Mouse (Mus musculus): ENCODE results near the gene Lipt2. TPM values are rescaled to one million over a fixed set of nuclear protein-coding genes. Genes with fewer than 3 reads are reported as not detected.

The Lipt2 gene
- total RNA-seq (2015), result 11.8 and 12.4 TPM in 2 replicates
- 5.5 and 13.3 TPM in 2 replicates for total RNA-seq (2017)

DNA sequence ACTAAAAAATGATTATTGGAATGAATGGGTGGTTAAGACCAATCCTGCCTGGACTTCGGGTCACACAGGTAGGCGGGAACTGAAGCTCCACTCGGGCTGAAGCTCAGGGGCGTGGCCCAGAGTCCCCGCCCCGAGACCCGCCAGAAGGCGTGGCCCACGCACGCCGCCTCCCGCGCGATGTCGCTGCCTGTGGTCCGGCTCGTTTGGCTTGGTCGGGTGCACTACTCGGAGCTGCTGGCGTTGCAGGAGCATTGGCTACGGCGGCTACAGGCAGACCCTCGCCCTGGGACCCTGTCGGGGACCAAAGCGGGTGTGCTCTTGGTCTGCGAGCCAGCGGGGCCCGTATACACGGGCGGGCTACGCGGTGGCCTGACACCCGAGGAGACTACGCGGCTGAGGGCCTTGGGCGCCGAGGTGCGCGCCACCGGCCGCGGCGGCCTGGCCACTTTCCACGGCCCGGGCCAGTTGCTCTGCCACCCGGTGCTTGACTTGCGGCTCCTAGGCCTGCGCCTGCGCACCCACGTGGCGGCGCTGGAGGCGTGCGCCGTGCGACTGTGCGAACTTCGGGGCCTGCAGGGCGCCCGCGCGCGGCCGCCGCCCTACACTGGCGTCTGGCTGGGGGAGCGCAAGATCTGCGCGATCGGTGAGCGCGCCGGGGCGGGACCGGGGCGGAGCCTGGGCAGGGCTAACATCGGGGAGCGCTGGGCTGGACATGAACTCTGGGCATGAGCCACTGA is at the start of gene Lipt2:
TSS of gene Lipt2 (plus strand) at position 173 of the 737 bp plus-strand sequence.
- peak; percentile 92 for ATAC-seq (replicated peaks; ENCODE audit: poor library complexity)

DNA sequence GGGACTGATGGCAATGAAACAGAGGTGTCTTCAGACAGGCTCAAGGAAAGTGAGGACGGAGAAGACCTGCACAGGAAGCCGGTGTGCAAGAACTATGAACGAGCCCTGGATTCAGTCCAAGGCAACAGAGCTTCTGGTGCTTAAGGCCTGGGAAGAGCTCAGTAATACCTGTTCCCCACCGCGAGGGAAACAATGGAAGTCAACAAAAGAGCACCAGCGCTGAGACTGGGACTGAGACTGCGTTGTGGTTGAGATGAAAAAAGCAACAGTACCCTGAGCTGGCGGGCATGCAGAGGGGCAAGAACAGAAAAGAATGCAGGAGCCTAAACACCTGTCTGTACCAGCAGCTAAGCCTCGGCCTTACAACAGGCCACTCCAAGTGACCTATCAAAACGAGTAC is 47.6 kb upstream of the Lipt2 start:
- ATAC-seq (replicated peaks; ENCODE audit: poor library complexity), result no peak

DNA sequence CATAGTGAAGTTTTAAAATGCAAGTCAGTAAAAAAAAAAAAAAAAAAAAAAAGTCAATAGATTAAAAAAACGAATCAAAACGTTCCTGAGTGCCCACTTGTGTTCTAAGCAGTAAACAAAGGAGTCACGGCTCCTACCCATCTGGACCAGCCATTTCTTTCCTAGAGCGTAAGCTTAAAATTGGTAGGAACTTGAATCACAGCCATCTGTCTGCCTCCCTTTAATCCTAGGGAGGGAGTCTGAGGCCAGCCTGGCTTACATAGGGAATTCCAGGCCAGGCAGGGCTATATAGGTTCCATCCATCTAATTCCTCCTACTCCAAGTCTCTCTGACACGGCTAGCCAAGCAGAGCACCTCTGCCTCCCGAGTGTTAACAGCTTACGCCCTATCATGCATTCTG is 45.3 kb upstream of the Lipt2 start:
- ATAC-seq (replicated peaks; ENCODE audit: poor library complexity), result no peak

DNA sequence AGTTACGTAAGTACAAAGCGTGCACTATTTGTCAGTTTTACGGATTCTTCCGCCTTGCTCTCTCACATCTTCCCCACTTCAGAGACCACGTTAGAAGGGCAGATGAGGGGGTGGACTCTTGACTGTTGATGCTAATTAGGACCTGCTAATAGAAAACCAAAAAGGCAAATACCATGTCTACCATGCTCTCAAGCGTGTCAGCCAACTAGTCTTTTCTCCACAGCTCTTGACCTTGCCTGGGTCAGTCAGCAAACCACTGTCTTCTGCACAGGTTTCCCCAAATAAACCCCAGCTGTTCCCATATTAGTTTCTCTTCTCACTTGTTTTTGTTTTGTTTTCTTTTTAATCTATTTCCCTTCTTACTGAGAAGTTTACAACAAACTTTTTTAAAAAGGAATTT is 44.8 kb upstream of the Lipt2 start:
- no peak for ATAC-seq (replicated peaks; ENCODE audit: poor library complexity)

DNA sequence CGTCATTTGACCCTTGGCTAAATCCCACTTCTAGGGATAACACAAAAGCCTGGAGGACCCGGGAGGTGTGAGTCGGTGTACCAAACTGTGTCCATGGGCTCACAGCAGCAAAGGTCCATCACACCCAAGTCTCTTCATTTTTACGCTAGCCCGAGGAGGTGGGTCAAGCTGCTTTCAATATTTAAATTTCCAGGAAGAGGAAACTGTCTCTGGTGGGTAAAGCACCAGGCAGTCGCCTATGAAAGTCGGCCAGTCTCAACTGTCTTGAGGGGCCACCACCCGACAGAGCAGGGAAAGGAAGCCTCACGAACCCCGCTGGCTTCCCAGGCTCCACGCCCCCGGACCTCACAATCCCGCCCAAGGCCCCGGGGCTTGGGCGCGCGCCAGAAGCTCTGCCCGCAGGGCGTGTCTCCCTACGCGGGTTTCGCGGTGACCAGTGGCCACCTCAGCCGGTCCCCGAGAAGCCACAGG is 38.3 kb upstream of the Lipt2 start:
- peak; percentile 35 for ATAC-seq (replicated peaks; ENCODE audit: poor library complexity)

DNA sequence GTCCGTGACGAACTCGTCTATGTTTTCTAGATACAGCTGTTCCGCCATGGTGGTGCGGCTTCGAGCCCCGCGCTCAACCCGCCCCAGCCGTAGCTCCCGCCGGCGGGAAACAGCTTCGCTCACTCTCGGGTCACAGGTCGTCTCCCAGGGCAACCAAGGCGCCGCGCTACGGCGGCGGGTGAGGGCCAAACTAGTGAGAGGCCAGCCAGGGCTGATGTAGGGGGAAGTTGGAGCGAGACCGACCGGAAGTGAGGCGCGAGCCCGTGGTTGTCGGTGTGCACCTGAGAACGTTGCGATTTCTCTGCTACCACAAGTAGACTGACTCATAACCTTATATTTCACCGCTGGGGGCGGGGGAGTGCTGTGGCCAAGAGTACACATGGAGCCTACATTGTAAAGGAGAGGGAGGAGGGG is 37.7 kb upstream of the Lipt2 start, which contains the start of gene Pold3:
TSS of gene Pold3 (minus strand) at position 190 of the 414 bp plus-strand sequence.
- peak; percentile 91 for ATAC-seq (replicated peaks; ENCODE audit: poor library complexity)

DNA sequence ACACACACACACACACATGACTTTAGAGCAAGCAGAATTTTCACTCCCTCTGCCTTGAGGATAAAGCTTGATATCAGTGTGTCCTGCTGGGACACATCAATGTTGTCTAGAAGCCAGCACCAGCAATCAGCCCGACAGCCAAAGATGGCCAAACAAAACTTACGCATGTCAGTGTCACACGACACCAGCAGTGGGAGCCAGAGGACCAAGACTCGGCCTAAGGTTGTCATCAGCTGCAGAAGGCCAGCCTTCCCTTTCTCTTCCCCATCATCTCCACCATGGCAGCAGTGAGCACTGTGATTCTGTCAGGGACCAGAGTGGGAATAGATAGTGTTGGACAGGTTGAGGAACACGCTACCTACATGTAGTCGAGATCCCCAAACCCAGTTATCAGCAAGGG is 35.6 kb upstream of the Lipt2 start:
- ATAC-seq (replicated peaks; ENCODE audit: poor library complexity), result peak; percentile 66

DNA sequence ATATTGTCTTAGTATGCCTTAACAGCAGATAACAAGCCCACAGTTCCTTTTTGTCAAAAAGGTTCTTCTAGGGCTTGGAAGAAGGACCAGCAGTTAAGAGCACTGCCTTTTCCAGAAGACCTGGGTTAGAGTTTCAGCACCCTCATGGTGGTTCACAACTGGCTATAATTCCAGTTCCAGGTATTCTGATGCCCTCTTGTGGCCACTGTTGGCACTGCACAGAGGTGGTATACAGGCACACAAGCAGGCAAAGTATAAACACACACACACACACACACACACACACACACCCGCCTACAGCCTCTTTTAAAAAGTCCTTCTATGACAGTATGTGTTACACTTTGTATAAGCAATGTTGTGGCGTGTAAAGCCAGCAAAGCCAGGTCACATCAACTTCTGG is 34.9 kb upstream of the Lipt2 start:
- ATAC-seq (replicated peaks; ENCODE audit: poor library complexity), result 0 out of 2 replicates have a peak, but pooled peaks have one; percentile 29

DNA sequence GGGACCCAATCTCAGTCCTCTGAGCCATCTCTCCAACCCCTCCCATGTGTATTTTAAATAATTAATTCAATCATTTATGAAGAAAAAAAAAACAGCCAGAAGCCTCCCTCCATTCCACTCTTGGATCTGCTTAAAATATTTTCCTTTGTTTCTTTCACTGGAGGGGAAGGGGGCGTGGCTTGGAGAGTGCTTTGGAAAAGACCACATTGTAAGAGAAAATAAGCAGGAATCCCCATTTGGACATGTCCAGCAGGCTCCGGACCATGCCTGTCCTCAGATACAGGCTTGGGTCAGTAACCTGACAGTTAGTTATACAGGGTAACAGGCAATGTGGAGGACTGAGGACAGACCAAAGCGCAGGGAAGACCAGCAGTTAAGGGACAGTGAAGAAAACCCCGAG is 33.9 kb upstream of the Lipt2 start:
- ATAC-seq (replicated peaks; ENCODE audit: poor library complexity), result no peak

DNA sequence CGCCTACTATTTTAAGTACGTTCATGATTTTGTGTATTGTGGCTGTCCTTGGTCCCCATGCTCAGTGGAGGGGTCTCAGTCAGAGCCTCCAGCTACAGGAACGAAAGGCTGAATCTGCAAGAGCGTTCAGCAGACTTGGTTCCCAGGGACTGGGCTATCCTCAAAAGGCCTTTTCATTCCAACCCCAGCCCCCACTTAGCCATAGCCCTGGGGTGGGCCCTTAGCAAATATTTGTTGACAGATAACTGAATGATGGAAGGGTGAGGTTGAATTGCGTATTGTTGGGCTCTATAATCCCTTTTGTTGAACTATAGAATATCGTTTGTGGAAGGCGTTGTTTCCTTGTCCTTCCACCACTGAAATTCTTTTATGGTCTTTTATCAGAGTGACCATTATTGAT is 32.6 kb upstream of the Lipt2 start:
- ATAC-seq (replicated peaks; ENCODE audit: poor library complexity), result no peak

DNA sequence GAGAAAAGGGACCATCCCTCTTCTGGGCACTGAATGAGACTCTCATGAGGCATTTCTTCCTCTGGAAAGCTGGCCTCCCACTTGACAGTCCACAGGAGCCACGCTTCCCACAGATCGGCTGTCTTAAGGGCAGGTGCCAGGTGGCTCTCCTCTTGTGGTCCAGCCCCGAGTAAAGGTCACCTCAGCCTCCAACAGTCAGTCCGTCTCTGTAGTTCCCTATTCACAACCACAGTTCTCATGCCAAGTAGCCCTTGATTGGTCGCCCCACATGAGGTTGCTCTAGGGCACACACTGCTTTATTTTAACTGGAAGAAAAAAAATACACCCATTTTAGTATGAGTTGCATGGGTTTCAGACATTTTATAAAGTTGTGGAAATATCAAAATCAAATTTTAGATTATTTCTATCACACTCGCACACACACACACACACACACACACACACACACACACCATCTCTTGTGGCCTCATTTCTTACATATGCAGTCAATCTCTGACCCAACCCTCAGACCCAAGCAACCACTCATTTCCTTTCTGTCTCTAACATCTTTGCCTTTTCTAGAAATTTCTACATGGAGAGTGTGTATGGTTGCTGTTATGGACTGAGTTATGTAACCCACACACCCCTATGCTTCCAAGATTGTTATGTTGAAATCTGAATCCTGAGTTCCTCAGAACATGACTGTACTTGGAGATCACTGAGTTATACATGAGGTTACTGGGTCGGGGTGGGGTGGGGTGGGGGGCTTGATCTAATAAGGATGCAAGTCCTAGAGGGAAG is 30.6 kb upstream of the Lipt2 start:
- ATAC-seq (replicated peaks; ENCODE audit: poor library complexity), result peak; percentile 52

DNA sequence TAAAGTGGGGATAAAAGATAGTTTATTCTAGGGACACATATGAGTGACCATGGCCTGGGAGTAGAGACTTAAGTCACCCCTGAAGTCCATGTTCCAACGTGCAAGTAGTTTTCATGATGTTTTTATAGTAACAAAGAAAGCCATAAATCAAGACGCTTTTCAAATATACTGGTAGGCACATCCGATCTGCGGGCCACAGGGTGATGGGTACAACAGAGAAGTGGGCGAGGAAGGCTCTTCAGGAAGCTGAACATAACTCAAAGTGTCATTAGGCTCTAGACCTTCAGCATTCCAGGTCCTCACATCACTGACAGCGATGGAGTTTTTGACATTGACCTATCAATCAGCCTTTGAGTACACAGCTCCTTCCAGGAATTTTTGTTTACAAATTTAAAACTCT is 28.5 kb upstream of the Lipt2 start:
- ATAC-seq (replicated peaks; ENCODE audit: poor library complexity), result no peak; the same call in 1 of the 2 replicates

DNA sequence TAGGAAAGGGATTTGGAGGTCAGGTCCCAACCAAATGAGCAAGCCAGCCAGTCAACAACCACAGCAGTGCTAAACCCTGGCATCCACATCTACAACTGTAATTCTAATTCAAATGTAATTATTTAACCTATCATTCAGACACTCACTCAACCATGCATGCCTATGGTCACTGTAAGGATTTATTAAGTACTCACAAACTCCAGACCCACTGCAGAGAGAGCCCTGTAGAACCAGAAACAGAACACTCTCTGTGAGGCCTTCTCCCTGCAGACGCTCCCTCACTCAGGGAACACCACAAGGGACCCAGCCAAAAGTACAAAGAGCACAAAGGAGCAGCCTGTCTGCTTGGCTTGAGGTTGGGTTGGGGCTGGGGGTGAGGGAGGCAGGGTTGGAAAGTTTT is 26.7 kb upstream of the Lipt2 start:
- no peak for ATAC-seq (replicated peaks; ENCODE audit: poor library complexity)

DNA sequence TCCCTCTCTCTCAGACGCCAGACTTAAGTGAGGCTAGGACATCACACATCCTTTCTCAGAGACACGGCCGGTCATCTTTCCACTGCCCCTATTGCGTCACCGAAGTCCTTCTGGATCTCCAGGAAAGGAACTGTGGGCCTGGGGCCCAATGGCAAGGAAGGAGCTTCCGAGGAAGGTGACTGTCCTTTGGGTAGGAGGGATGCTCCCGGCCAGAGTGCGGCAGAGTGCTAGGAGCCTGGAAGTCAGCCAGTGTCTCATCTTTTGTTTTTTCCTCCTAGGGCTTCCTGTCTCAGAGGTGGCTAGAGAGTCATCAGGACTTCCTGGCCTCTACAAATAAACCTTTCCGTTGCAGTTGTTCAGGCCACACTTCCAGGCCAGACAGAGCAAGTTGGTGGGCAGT is 22.0 kb upstream of the Lipt2 start:
- ATAC-seq (replicated peaks; ENCODE audit: poor library complexity), result no peak

DNA sequence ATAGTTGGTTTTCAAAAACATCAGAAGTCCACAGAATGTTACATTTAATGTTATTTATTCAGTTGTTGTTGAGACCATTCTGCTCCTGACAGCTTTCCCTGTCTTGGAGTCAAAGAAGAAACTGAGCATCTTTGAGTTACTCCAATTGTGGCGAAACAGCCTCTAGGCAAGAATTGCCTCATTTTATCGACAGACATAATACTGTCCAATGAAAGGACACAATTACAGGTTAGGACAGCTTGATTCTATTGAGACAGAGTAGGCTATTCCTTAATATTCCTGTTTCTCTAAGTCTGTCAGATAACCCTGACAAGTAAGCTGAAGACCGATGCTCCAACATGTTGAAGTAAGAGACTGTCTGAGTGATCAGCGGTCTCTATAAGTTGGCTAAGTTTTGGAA is 21.0 kb upstream of the Lipt2 start:
- ATAC-seq (replicated peaks; ENCODE audit: poor library complexity), result no peak

DNA sequence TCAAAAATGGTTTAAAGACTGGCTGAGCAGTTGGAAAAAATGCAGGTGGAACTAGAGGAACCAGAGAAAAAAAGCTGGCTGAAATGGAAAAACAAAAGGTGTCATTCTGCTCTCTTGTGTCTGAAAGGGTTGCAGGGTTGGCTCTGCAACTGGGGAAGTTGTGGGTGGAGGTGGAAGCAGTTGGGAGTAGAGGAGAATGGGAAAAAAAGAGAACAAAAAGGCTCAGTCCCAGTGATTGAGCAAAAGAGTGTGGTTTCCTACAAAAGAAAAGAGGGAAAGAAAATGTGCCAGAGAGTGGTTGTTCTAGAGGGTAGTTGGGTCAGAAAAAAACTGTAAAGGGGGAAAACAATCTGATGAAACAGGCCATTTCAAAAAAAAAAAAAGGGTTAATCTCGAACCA is 18.5 kb upstream of the Lipt2 start:
- peak; percentile 54 for ATAC-seq (replicated peaks; ENCODE audit: poor library complexity)

DNA sequence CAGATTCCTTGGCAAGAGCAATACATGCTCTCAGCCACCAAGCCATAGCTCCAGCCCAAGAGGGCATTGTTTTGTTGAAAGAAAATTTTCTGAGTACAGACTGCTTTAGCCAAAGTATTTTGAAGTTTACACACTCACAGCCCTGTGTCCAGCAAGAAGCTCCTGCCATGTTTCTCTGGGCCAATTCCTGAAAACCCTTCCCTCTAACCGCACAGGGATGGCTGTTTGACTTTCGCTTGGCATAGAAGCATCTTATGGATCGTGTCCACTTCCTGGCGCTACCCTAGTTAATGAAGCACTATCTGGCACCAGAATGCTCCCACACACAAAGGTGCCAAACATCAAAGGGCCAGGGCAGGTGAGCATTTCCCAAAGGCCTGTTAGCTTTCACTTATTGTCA is 10.5 kb upstream of the Lipt2 start:
- ATAC-seq (replicated peaks; ENCODE audit: poor library complexity), result no peak

DNA sequence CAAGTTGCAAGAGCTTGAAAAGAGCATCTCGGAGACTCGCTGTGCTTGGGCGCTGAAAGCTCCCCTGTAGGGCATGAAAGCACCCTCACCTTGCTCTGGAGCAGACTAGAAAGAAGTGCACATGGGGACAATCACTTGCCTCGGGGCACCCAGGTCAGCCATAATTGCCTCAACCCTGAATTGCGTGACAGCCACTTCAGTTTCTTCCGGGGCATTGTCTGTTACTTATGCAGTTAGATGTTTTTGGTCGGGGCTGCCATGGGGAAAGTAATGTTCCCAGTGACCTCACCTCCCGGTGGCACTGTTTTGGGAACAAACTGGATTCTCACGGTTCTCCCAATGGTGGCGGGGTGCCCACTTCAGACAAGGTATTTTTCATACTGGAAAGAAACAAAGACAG is 9.0 kb upstream of the Lipt2 start:
- ATAC-seq (replicated peaks; ENCODE audit: poor library complexity), result no peak

DNA sequence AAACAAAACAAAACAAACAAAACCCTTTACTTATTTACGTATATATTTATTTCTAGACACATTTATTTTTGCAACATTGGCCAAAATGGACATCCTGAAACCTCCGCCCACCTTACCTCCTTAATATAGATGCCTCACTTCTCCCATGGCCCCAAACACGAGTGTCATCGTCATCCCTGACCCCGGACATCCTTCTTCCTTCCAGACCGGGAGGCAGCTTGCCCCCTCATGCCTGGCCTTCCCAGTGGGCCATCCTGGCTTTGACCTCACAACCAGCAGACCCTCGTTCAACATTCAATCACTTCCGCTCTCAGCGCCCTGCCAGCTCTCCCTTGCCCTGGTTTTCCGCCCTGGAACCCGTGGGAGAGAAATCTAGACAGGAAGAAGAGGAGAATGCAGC is 8.5 kb upstream of the Lipt2 start:
- ATAC-seq (replicated peaks; ENCODE audit: poor library complexity), result no peak

DNA sequence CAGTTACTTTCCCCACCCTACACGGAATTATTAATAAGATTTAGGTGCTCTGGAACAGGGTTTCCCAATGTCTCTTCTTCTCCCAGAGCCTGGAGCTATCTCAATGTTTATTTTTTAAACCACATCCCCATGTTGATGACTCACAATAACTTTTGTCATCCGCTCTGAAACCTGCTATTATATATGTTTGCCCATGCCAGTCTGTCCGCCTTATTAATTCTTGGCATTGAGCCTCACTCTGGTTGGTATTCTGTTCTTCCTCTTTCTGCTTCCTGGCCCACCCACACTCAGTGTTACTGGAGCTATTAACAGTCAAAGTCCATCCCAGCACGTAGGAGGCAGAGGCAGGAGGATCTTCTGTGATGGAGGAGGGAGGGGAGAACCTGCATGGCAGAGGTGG is 1.4 kb upstream of the Lipt2 start:
- ATAC-seq (replicated peaks; ENCODE audit: poor library complexity), result 0 out of 2 replicates have a peak, but pooled peaks have one; percentile 27

DNA sequence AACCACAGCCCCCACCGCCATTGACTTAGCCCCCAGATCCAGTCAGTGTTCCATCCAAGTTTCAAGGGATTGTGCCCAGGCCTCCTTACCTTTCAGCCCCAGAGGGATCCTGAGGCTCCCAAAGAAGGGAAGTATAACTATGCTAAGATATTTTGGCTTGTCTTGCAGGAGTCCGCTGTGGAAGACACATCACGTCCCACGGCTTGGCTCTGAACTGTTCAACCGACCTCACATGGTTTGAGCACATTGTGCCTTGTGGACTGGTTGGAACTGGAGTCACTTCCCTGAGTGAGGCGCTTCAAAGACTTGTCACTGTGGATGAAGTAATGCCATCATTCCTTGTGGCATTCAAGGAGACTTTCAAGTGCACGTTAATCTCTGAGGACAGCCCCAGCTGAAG is 929 bp downstream of the Lipt2 start:
- ATAC-seq (replicated peaks; ENCODE audit: poor library complexity), result no peak

DNA sequence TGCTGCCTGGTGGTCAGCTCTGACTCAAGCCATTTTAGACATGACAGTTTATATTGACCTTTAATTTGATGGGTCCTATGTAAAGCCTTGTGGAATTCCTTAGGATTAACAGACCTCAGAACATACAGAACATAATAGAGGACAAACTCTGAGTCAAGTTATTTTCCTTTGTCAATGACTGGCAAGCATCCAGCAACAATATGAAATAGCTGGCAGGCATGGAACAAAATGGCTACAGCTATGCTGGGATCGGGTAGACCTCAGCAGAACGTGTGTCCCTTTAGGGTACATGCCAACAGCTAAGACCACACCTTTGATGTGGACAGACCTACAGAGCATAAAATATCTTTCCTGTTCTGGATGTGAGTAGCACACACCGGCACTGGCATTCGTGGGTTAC is 4.4 kb downstream of the Lipt2 start:
- ATAC-seq (replicated peaks; ENCODE audit: poor library complexity), result no peak
